Mouse (Mus musculus): ENCODE data around the gene Olfr1121.
"Not testable (repeated sequence)": the region's sequence is repeated elsewhere in the genome, so short reads cannot be mapped to it uniquely, and the experiment has no call there.

Gene Olfr1121

DNA sequence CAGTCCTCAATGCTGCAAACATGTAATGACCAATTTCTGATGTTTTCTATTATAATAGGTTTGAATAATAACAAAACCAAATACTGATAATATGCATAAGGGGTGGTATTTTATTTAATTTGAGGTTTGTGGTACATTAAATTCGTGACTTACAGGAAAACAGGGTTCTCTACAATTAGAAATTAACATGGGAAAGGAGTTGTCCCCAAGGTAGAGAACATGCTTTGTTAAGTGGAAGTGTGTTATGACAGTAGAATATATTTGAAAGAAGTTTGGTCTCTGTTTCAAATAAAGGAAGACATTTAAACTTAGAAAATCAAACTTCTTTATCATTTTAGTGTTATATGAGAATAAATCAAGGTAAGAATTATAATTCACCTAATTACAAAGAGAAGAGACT is at the start of gene Olfr1121:
Gene Olfr1121, plus strand, starts transcription at position 301 of the 400 bp plus-strand sequence.
- DNase-seq = no peak

DNA sequence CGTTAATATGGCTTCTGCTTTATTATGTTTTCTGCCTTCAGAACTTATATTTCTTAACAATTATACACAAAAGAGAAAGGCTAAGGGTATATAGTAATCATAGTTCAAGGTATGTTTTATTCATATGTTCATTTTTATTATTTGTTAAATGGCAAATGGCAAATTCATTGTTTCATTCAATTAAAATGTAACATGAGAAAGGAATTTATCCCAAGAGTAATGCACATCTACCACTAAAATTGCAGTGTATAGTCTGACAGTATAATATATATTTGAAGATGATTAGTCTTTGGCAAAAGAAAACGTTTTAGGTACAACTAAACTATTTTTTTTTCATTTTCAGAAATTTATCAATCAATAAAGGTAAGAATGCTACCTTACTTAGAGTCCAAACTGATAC is 15.2 kb upstream of the Olfr1121 start, which contains the start of gene Olfr1120:
Gene Olfr1120, plus strand, starts transcription at position 301 of the 400 bp plus-strand sequence.
- no peak for DNase-seq

DNA sequence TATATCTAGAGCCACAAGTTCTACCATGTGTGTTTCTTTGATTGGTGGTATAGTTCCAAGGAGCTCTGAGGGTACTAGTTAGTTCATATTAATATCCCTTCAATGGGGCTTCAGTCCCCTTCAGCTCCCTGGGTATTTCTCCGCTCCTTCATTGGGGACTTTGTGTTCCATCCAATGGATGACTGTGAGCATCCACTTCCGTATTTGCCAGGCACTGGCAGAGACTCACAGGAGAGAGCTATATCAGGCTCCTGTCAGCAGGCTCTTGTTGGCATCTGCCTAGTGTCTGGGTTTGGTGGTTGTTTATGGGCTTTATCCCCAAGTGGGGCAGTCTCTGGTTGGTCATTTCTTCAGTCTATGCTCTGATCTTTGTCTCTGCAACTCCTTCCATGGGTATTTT is 9.6 kb upstream of the Olfr1121 start:
- not testable (repeated sequence) for DNase-seq

- no peak for DNase-seq
These were observed 2.0 kb downstream of the Olfr1121 start for GRCm38 (mm10) chr2:87371726-87372125.

DNA sequence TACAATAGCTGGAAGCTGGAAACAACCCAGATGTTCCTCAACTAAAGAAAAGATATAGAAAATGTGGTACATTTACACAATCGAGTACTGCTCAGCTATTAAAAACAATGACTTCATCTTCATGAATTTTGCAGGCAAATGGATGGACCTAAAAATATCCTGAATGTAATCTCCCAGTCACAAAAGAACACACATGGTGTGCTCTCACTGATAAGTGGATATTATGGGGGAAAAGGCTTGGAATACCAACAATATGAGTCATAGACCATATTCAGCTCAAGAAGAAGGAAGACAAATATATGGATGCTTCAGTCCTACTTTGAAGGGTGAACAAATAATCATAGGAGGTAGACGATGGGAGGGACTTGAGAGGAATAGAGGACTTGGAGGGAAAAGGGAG is 14.2 kb downstream of the Olfr1121 start:
- no peak for DNase-seq

- no peak for DNase-seq
These were observed 15.9 kb downstream of the Olfr1121 start, which contains the start of gene Olfr1122 for GRCm38 (mm10) chr2:87385549-87385948. Olfr1122 (plus strand) TSS chr2:87385849.

- not testable (repeated sequence) for DNase-seq
These were observed 23.9 kb downstream of the Olfr1121 start for GRCm38 (mm10) chr2:87393605-87394004.

- DNase-seq = not testable (repeated sequence)
These were observed 25.0 kb downstream of the Olfr1121 start for GRCm38 (mm10) chr2:87394686-87395085.

GRCm38 (mm10) chr2:87416335-87416734 is 46.6 kb downstream of the Olfr1121 start, which contains the start of gene Olfr1123:
Olfr1123 (plus strand) TSS chr2:87416635.
- no peak for DNase-seq
